Mouse (Mus musculus): ENCODE measurements around the gene Fscb.

Fscb gene

GRCm38 (mm10) chr12:64474590-64474989 lies at the start of gene Fscb:
Gene Fscb (minus strand): TSS chr12:64474690.
- no peak for DNase-seq

GRCm38 (mm10) chr12:64516775-64517174 lies 42.3 kb upstream of the Fscb start:
- no peak for DNase-seq

- DNase-seq = no peak
These were observed 38.9 kb upstream of the Fscb start for GRCm38 (mm10) chr12:64513439-64513838.

- no peak for DNase-seq
These were observed 23.2 kb upstream of the Fscb start for GRCm38 (mm10) chr12:64497706-64498105.

- DNase-seq = no peak
These were observed 875 bp downstream of the Fscb start for GRCm38 (mm10) chr12:64473615-64474014.

- no peak for DNase-seq
These were observed 1.4 kb downstream of the Fscb start for GRCm38 (mm10) chr12:64473136-64473535.

- no peak for DNase-seq
These were observed 19.3 kb downstream of the Fscb start for GRCm38 (mm10) chr12:64455228-64455627.

GRCm38 (mm10) chr12:64449911-64450310 lies 24.6 kb downstream of the Fscb start:
- DNase-seq = no peak

GRCm38 (mm10) chr12:64436675-64437074 lies 37.8 kb downstream of the Fscb start:
- no peak for DNase-seq
